Mouse (Mus musculus): ENCODE data around the gene Hfe. TPM values are rescaled to one million over a fixed set of nuclear protein-coding genes. Genes with fewer than 3 reads are reported as not detected.

Gene Hfe
- polyA plus RNA-seq, 1 experiment from 2014 or later = 5.4 TPM

- no peak within 1 kb of the TSS for H3K4me3 ChIP-seq (ENCODE audit: low read length)
- 47% methylated on average over 13 of the region's 13 CpGs for WGBS
Measured at GRCm38 (mm10) chr13:23695514-23695913, 15.1 kb downstream of the Hfe start, which contains the start of gene Hist1h1t. Gene Hist1h1t (plus strand): TSS chr13:23695814.

GRCm38 (mm10) chr13:23694956-23695355, 15.7 kb downstream of the Hfe start:
- no peaks in the 10 kb centered on the region for H3K9me3 ChIP-seq (ENCODE audit: control insufficient read depth, low read length)
- peaks cover 8% of the 10 kb centered on the region for H3K4me1 ChIP-seq (ENCODE audit: control insufficient read depth, insufficient read depth, low read depth, low read length)
- no peak for ATAC-seq
- 96% methylated on average over 9 of the region's 9 CpGs for WGBS
- H3K27me3 ChIP-seq (replicated peaks; ENCODE audit: control insufficient read depth, insufficient read depth, low read length) = no peaks in the 10 kb centered on the region
- no peak overlapping the region for H3K4me3 ChIP-seq (ENCODE audit: low read length)
- no peak overlapping the region for H3K9ac ChIP-seq (ENCODE audit: low read depth, low read length)
- H3K4me2 ChIP-seq (ENCODE audit: low read length) = no peak overlapping the region
- H3K27ac ChIP-seq (ENCODE audit: low read depth, low read length) = no peak overlapping the region
- H3K36me3 ChIP-seq (ENCODE audit: control insufficient read depth, insufficient read depth, low read length) = no peaks in the 10 kb centered on the region

More at GRCm38 (mm10) chr13:23695514-23695913, 15.1 kb downstream of the Hfe start, which contains the start of gene Hist1h1t:
- no peak within 1 kb of the TSS for H3K9ac ChIP-seq (ENCODE audit: low read depth, low read length)
- no peak for ATAC-seq
- no peaks in the 10 kb centered on the region for H3K9me3 ChIP-seq (ENCODE audit: control insufficient read depth, low read length)
- no peak within 1 kb of the TSS for H3K27ac ChIP-seq (ENCODE audit: low read depth, low read length)
- H3K36me3 ChIP-seq (ENCODE audit: control insufficient read depth, insufficient read depth, low read length) = no peaks in the 10 kb centered on the region
- peaks cover 8% of the 10 kb centered on the region for H3K4me1 ChIP-seq (ENCODE audit: control insufficient read depth, insufficient read depth, low read depth, low read length)
- H3K4me2 ChIP-seq (ENCODE audit: low read length) = no peak within 1 kb of the TSS
- no peaks in the 10 kb centered on the region for H3K27me3 ChIP-seq (replicated peaks; ENCODE audit: control insufficient read depth, insufficient read depth, low read length)

DNA sequence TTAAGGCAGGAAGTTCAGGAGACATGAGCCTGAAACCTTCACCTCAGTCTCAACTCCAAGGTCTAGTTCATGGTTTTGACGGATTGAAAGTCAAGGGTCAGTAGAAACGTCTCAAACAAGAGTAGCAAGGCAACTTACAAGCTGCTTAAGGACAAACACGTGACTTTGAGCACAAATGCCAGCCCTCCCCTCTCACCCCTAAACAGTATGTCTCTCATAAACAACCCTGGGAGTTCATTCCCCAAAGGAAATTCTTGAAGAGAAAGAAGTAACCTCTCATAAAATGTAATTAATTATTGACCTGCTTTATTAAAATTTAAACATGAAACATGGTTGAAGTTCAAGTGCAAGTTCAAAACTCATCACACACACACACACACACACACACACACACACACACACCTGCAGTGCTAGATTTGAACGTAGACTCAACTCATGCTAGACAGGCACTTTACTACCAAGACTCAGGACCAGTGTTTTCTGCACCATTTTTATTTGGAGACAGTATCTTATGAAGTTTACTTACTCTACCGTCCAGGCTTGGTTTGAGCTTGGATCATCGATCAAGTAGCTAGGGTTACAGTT, 16.7 kb downstream of the Hfe start:
- no peaks in the 10 kb centered on the region for H3K9me3 ChIP-seq (ENCODE audit: control insufficient read depth, low read length)
- H3K27me3 ChIP-seq (replicated peaks; ENCODE audit: control insufficient read depth, insufficient read depth, low read length) = no peaks in the 10 kb centered on the region
- 81% methylated on average over 6 of the region's 6 CpGs for WGBS

DNA sequence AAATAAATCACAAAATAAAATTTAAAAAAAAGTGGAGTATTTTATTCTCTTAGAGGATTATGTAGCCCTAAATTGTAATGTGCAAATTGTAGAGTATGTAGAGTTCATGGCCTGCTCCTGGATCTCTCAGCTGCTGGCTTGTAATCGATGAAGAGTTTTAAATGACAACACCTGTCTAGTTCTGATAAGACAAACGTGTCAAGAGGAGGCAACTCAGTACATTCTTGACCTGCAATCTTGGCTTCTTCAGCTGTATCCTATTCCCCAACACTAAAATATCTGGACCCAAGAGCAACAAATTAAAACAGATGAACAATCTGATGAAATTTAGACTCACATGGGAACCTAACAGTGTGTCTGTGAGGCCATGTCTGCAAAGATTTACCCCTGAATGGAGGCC, 21.2 kb downstream of the Hfe start:
- no peak overlapping the region for H3K4me3 ChIP-seq (ENCODE audit: low read length)
- no peaks in the 10 kb centered on the region for H3K36me3 ChIP-seq (ENCODE audit: control insufficient read depth, insufficient read depth, low read length)
- no peak for ATAC-seq
- H3K27ac ChIP-seq (ENCODE audit: low read depth, low read length) = no peak overlapping the region
- H3K9ac ChIP-seq (ENCODE audit: low read depth, low read length) = no peak overlapping the region
- no peak overlapping the region for H3K4me2 ChIP-seq (ENCODE audit: low read length)
- peaks cover 7% of the 10 kb centered on the region for H3K4me1 ChIP-seq (ENCODE audit: control insufficient read depth, insufficient read depth, low read depth, low read length)
- WGBS = 81% methylated on average over 2 of the region's 2 CpGs
- H3K27me3 ChIP-seq (replicated peaks; ENCODE audit: control insufficient read depth, insufficient read depth, low read length) = no peaks in the 10 kb centered on the region
- no peaks in the 10 kb centered on the region for H3K9me3 ChIP-seq (ENCODE audit: control insufficient read depth, low read length)

More for the DNA sequence above, 16.7 kb downstream of the Hfe start:
- H3K4me3 ChIP-seq (ENCODE audit: low read length) = no peak overlapping the region
- H3K9ac ChIP-seq (ENCODE audit: low read depth, low read length) = no peak overlapping the region
- H3K27ac ChIP-seq (ENCODE audit: low read depth, low read length) = no peak overlapping the region
- no peaks in the 10 kb centered on the region for H3K36me3 ChIP-seq (ENCODE audit: control insufficient read depth, insufficient read depth, low read length)
- H3K4me1 ChIP-seq (ENCODE audit: control insufficient read depth, insufficient read depth, low read depth, low read length) = peaks cover 7% of the 10 kb centered on the region
- ATAC-seq = no peak
- no peak overlapping the region for H3K4me2 ChIP-seq (ENCODE audit: low read length)

DNA sequence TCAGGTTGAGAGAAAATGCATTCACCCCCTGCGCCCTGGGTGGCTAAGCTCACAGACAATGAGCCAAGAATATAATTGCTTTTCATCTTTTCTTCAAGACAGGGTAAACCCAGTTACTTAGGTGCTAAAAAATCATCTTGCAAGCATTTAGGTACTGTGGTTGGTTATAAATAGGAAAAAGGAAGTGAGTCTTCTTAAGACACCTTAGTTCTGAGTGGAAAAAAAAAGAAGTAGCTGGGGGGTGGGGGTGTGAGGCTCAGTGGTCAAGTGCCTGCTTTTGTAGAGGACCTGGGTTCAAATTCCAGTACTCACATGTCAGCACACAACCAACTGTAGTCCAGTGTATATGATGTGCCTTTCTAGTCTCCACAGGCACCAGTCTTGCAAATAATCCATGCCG, 21.7 kb downstream of the Hfe start:
- Histone ChIP-seq H3K27me3 (replicated peaks; ENCODE audit: control insufficient read depth, insufficient read depth, low read length) (no peaks in the 10 kb centered on the region), H3K4me1 (ENCODE audit: control insufficient read depth, insufficient read depth, low read depth, low read length) (peaks cover 7% of the 10 kb centered on the region), H3K9me3 (ENCODE audit: control insufficient read depth, low read length) (no peaks in the 10 kb centered on the region), H3K4me2 (ENCODE audit: low read length) (no peak overlapping the region), H3K27ac (ENCODE audit: low read depth, low read length) (no peak overlapping the region), H3K4me3 (ENCODE audit: low read length) (no peak overlapping the region), H3K9ac (ENCODE audit: low read depth, low read length) (no peak overlapping the region), H3K36me3 (ENCODE audit: control insufficient read depth, insufficient read depth, low read length) (no peaks in the 10 kb centered on the region)
- no peak for ATAC-seq
- 93% methylated on average over 2 of the region's 2 CpGs for WGBS

DNA sequence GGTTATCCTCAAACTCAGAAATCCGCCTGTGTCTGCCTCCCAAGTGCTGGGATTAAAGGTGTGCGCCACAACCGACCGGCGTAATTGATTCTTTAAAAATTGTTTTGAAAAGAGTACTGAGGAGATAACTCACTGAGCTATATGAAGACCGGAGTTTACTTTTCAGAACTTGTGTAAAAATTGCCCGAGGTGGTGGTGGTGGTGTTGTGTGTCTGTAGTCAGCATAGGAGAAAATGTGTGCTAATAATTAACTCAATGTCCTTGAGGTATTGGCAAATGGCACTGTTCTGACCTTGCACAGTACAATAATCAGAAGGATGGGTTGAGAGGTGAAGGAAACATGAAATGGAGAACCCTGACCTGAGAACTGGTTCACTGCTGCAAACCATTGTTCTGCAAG, 22.7 kb downstream of the Hfe start:
- ATAC-seq = no peak
- Histone ChIP-seq H3K4me1 (ENCODE audit: control insufficient read depth, insufficient read depth, low read depth, low read length) (peaks cover 10% of the 10 kb centered on the region), H3K9me3 (ENCODE audit: control insufficient read depth, low read length) (no peaks in the 10 kb centered on the region), H3K4me3 (ENCODE audit: low read length) (no peak overlapping the region), H3K27ac (ENCODE audit: low read depth, low read length) (no peak overlapping the region), H3K36me3 (ENCODE audit: control insufficient read depth, insufficient read depth, low read length) (no peaks in the 10 kb centered on the region), H3K9ac (ENCODE audit: low read depth, low read length) (no peak overlapping the region), H3K4me2 (ENCODE audit: low read length) (no peak overlapping the region), H3K27me3 (replicated peaks; ENCODE audit: control insufficient read depth, insufficient read depth, low read length) (no peaks in the 10 kb centered on the region)
- 97% methylated on average over 7 of the region's 7 CpGs for WGBS

- Histone ChIP-seq H3K27ac (ENCODE audit: low read depth, low read length) (no peak overlapping the region), H3K4me1 (ENCODE audit: control insufficient read depth, insufficient read depth, low read depth, low read length) (peaks cover 12% of the 10 kb centered on the region), H3K4me3 (ENCODE audit: low read length) (no peak overlapping the region), H3K36me3 (ENCODE audit: control insufficient read depth, insufficient read depth, low read length) (no peaks in the 10 kb centered on the region), H3K9ac (ENCODE audit: low read depth, low read length) (no peak overlapping the region), H3K4me2 (ENCODE audit: low read length) (no peak overlapping the region), H3K9me3 (ENCODE audit: control insufficient read depth, low read length) (no peaks in the 10 kb centered on the region), H3K27me3 (replicated peaks; ENCODE audit: control insufficient read depth, insufficient read depth, low read length) (no peaks in the 10 kb centered on the region)
- no peak for ATAC-seq
- WGBS = 90% methylated on average over 4 of the region's 4 CpGs
Measured at GRCm38 (mm10) chr13:23687181-23687580, 23.5 kb downstream of the Hfe start.

- Histone ChIP-seq H3K36me3 (ENCODE audit: control insufficient read depth, insufficient read depth, low read length) (no peaks in the 10 kb centered on the region), H3K9ac (ENCODE audit: low read depth, low read length) (peak overlapping the region; percentile 17; the same call in 1 of the 2 replicates), H3K4me2 (ENCODE audit: low read length) (peak overlapping the region; percentile 88), H3K9me3 (ENCODE audit: control insufficient read depth, low read length) (no peaks in the 10 kb centered on the region), H3K4me1 (ENCODE audit: control insufficient read depth, insufficient read depth, low read depth, low read length) (peaks cover 12% of the 10 kb centered on the region), H3K4me3 (ENCODE audit: low read length) (peak overlapping the region; percentile 51), H3K27ac (ENCODE audit: low read depth, low read length) (0 out of 2 replicates have a peak overlapping the region, but pooled peaks have one; percentile 93), H3K27me3 (replicated peaks; ENCODE audit: control insufficient read depth, insufficient read depth, low read length) (no peaks in the 10 kb centered on the region)
- ATAC-seq = no peak
- WGBS = 43% methylated on average over 4 of the region's 4 CpGs
Measured at GRCm38 (mm10) chr13:23685966-23686365, 24.7 kb downstream of the Hfe start.

DNA sequence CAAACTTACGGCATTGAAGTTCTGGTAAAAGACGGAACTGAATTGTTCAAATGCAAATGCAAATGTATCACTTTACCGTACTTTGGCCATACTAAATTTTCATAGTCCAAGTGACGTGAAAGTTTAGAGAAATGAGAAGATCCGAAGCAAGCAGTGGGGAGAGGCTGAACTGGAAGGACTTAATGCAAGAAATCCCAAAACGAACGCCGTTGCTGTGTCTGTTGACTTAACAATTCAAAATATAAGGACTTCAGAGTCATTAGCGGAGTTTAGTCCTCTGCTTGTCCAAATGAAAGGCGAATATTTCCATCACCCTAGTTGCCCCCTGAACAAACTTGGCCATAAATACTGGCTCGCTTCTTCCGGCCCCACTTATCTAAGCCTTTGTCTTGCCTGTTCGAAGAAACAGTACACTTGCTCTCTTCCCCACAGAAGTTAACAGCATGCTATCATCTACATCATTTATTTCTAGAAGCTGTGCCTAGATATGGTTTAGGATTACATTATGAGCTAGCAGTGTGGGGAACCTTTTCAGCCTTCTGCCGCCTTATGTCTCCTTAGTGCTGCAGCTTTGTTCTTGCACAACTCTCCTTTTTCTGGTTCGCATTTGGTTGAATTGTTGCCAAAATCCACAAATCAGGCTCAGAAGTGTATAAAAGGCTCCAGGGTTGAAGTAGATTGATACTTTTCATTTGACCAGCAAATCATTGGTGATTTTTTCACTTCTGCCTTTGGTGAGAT, 25.4 kb downstream of the Hfe start:
- no peaks in the 10 kb centered on the region for H3K9me3 ChIP-seq (ENCODE audit: control insufficient read depth, low read length)
- peak overlapping the region; percentile 88 for H3K4me2 ChIP-seq (ENCODE audit: low read length)
- H3K4me1 ChIP-seq (ENCODE audit: control insufficient read depth, insufficient read depth, low read depth, low read length) = peaks cover 12% of the 10 kb centered on the region
- peak overlapping the region; percentile 93 for H3K27ac ChIP-seq (ENCODE audit: low read depth, low read length)
- peak overlapping the region; percentile 69; the same call in 1 of the 2 replicates for H3K9ac ChIP-seq (ENCODE audit: low read depth, low read length)
- H3K4me3 ChIP-seq (ENCODE audit: low read length) = peak overlapping the region; percentile 51
- no peaks in the 10 kb centered on the region for H3K36me3 ChIP-seq (ENCODE audit: control insufficient read depth, insufficient read depth, low read length)
- no peak for ATAC-seq
- H3K27me3 ChIP-seq (replicated peaks; ENCODE audit: control insufficient read depth, insufficient read depth, low read length) = no peaks in the 10 kb centered on the region
- 8% methylated on average over 15 of the region's 15 CpGs for WGBS

Data from hindbrain, embryonic 16.5 days (tissue).